Mouse (Mus musculus): ENCODE results near the gene Dennd2c.
A peak's percentile ranks its signal among the peaks of the same experiment; 100 is the strongest.
"Not testable (repeated sequence)": the region's sequence is repeated elsewhere in the genome, so short reads cannot be mapped to it uniquely, and the experiment has no call there.

The Dennd2c gene

DNA sequence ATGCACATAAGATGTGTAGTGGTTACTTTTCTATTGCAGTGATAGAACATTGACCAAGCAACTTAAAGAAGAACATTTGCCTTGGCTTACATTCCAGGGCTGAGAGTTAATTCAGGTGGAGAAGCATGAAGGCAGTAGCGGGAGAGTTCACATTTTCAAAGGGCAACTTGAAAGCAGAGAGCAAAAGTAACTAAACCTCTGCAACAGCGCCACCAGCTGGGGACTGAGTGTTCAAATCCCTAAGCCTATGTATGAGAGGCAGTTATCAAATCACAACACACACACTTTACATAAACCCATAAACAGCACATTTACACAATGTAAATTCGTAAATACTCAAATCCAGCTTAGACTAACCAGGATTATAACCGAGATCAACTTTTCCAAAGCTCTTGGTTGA lies 67.4 kb downstream of the Dennd2c start:
- peak; percentile 65 to 78 for DNase-seq (ENCODE audit: low spot score in 2 of 2)

DNA sequence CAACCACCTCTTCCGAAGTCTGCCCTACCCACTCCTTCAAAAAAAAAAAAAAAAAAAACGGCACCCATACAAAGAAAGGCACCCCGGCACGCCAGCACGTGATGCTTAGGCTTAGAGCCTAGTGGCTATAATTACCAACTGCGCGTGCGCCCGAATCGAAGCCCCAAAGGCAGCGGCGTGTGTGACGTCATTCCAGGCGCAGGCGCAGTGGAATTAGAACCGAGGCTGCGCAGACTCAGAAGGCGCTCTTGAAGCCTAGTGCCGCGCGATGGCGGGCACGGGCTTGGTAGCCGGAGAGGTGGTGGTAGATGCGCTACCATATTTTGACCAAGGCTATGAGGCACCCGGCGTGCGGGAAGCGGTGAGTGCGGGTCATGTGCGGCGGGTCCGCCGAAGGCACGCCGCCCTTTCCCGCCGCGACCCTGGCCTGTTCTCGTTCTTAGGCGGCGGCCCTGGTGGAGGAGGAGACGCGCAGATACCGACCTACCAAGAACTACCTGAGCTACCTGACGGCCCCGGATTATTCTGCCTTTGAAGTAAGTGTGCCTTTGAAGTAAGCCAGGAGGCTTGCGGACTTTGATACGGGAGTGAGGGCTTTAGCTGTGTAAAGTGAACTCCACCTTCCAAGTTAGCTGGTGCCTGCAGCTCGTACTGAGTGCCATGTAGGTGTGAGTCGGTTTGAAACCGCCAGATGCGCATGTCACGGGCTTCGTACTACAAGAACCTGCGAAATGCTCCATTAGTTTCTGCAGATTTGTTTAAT lies 69.3 kb downstream of the Dennd2c start, which contains the start of gene Bcas2:
Gene Bcas2, plus strand, starts transcription at position 151 of the 763 bp plus-strand sequence.
- DNase-seq (ENCODE audit: low spot score in 2 of 2) = peak; percentile 98 to 99

DNA sequence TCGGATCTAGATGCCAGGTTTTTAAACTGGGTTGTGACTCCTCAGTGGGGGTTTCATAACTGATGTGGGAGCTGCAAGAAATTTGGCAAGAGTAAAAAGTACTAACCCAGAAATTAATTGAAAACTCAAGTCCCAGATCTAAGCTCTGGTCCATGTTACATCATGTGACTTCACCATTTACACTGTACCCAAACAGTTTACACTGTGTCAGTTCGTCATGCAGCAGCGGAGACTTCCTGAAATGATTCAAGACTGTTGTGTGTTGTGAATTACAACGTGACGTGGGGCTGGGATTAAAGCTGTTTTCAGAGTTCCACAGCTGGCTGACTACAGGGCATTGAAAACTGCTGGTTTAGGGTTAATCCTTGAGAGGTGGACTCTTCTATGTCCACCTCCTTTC lies 70.2 kb downstream of the Dennd2c start:
- DNase-seq (ENCODE audit: low spot score in 2 of 2) = no peak

DNA sequence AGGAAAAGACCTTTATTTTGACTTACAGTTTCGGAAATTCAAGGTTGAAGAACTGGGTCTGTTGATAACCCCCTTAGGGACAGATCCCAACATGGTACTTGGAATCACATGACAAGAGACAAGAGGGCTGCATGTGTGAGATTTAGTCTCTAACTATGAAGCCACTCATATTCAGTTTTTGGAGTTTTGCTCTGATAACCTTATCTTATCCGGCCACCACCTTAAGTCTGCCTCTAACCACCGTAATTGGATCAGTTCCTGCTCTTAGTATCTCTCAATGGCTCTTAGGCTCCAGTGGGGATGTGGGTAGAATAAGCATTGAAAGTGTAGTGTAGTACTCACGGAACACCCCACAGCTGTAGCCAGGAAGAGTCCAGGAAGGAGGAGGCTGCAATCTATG lies 74.3 kb downstream of the Dennd2c start:
- DNase-seq (ENCODE audit: low spot score in 2 of 2) = no peak

DNA sequence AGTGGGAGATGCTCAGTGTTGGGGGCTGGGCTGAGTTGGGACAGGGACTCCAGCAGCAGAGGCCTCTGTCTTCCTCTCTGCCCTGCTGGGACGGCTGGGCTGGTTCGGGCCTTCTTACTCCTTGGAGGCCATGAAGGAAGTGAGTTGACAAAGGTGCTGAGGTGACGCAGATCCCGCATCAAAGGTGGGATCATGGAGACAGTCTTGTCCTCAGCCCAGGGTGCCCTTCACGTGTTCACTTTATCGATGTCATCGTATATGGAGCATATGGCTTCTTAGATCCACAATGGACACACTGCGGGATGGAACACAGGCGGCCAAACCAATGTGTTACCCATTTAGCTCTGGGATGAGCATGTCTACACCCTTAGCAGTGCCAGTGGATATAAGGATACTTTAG lies 77.1 kb downstream of the Dennd2c start:
- no peak for DNase-seq (ENCODE audit: low spot score in 2 of 2)

DNA sequence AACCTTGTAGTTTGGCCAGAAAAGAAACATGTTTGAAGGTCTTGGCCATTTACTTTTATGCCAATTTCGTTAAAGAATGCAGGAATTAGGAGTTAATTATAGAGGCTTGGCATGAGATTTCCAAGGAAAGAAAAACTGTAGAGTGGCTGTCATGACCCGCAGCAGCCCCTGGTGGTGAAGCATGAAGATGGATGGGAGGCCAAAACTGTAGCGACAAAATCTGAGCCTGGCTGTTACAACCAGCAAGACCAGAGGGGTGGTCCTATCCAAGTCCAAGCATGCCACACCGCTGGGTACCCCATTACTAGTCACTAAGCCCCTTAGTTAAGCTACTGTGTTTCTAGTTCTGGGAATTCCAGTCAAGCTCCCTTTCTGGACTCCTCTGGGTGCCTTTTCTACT lies 78.8 kb downstream of the Dennd2c start:
- no peak for DNase-seq (ENCODE audit: low spot score in 2 of 2)

DNA sequence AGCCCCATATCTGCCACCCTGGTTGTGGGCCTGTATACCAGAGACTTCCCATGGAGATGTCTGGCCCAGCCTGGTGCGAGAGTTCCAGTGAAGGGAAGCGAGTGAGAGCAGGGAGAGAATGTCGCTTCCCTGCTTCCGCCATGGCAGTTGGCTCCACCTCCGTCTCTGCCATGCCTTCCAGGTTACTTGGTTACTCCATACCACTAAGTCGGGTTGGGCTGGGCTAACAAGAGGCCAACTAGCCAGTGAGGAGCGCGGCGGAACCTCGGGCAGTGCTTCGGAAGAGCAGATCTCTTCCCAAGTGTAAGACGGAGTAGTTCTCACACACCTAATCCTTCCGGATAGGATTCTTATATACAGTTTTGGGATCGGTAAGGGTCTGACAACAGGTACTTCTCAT lies 80.4 kb downstream of the Dennd2c start:
- no peak for DNase-seq (ENCODE audit: low spot score in 2 of 2)

DNA sequence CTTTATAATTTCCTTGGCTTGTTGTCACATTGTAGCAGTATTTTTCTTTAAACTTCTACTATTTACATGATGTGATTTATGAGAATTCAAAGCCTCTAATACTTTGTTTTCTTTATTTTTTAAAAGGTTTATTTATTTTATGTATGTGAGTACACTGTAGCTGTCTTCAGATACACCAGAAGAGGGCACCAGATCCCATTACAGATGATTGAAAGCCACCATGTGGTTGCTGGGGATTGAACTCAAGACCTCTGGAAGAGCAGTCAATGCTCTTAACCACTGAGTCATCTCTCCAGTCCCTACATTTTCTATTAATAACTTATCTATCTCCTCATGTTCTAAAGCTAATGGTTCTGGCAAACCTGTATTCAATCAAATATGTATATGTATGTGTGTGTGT lies 82.1 kb downstream of the Dennd2c start:
- not testable (repeated sequence) for DNase-seq (ENCODE audit: low spot score in 2 of 2)

DNA sequence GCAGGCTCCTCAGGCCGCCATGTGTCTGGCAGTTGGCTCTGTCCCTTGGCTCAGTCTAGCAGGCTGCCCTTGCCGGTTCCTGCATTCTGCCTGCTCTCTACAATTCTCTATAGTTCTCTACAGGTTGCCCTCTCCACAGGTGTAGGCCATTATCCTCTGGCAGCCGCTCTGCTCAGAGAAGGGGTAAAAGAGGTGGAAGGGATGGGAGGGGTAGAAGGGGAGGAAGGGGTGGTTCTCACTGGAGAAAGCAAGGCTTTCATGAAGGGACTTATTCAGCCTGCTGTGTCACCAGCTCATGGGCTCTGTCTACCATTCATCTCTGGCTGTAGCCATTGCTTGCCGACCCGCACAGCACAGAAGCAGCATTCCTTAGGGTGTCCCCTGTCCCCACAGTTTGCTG lies 86.0 kb downstream of the Dennd2c start:
- DNase-seq (ENCODE audit: low spot score in 2 of 2) = no peak

DNA sequence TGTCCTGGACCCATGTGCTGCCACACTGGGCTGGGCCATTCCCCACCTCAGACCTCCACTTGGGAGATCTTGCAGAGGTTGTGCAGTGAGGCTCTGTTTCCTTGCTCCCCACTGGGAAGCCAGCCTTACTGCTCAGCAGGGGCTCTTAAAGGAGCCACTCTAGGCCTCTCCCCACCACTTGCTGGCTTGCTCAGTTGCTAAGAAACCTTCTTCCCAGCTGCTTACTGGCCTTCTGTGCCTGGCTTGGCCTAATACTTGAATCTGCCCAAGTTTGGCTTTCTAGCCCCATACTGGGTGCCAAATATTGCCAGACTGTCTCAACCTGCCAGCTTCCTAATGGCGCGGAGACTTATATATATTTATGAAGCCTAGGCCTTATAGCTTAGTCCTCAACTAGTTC lies 86.5 kb downstream of the Dennd2c start:
- DNase-seq (ENCODE audit: low spot score in 2 of 2) = no peak

DNA sequence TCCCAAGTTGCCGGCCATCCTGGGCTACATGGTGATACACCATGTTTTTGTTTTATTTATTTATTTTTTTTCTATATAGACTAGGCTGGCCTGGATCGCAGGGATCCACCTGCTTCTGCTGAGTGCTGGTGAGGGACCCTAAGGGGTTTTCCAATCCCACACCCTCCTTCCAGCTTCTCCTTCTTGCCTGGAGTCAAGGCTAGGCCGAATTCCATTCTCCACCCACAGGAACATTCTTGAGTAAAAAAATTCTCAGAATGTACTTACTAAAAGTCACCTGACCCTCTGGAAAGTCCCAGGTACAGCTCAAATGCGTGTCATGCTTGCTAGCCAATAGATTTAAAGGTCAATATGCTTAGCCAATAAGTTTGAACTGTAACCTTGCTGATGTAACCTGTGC lies 89.8 kb downstream of the Dennd2c start:
- no peak for DNase-seq (ENCODE audit: low spot score in 2 of 2)

DNA sequence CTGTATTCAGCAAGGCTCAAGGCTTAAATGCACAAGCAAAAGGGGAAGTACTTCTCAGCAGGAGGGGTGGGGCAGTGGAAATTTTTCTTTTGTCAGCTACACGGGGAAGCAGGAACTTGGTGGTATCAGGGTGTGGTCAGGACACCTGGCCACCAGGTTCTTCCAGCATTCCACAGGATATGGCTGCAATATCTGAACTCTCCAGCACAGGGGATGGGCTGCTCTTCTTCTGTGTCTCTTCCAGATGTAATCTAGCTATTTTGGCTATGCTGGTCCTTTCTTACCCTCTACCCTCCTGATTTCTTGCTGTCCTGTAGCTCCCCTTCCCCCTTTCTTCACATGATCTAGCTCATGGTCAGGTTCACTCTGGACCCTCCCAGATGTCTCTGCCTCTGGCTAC lies 90.8 kb downstream of the Dennd2c start:
- no peak for DNase-seq (ENCODE audit: low spot score in 2 of 2)

DNA sequence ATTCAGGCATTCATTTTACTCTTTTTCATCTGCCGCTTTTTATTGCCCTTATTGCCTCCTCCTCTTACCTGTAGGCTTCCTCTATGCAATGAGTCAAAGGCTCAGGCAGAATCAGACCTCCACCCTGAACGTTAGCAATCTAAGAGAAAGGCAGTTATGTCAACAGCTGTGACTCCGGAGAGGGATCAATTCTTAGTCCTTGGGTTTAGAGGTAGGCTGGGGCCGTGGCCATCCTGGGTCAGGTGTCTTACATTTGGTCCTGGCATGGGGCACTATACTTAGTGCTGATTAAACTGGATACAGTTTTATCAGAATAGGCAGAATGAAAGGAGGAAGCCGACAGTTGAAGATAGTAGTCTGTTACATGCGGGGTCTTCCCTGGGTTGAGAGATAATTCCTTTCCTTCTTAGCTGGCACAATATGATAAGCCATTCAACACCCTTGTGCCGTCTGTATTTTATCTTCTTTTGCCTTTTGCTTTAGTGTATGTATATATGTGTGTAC lies 94.0 kb downstream of the Dennd2c start:
- no peak for DNase-seq (ENCODE audit: low spot score in 2 of 2)

DNA sequence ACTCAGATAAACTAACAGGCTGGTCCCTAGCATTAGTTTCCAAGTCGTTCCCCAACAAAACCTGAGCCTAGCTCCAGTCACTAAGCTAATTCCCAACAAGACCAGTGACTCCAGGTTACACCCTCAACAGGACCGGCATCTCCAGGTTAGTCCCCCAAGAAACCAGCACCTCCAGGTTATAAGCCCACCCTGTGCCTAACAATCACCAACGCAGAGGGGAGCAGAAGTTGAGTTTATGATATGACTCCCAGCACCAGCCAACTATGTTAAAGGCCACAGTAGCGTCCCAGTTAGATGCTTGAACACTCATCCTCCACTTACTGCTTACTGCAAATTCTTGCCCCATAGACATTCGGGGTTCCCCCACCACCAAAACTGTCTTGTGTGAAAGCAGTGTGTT lies 97.0 kb downstream of the Dennd2c start:
- DNase-seq (ENCODE audit: low spot score in 2 of 2) = no peak

DNA sequence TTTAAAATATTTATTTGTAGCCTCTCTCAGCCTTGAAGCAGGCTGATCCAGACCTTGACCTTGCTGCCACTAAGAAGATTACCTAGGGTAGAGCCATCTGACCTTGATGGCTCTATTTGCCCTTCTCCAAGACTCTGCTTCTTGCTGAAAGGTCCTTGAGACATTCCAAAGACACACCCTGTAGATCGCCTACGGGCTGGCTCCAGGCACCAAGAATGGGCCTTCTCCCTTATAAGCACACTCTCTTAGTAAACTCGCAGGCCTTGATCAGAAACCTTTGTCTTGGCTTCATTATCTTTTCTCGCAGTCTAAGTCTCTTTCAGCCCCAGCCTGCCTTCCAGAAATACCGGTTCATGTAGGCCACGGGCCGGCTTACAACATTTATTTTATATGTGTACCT lies 98.7 kb downstream of the Dennd2c start:
- DNase-seq (ENCODE audit: low spot score in 2 of 2) = not testable (repeated sequence)

DNA sequence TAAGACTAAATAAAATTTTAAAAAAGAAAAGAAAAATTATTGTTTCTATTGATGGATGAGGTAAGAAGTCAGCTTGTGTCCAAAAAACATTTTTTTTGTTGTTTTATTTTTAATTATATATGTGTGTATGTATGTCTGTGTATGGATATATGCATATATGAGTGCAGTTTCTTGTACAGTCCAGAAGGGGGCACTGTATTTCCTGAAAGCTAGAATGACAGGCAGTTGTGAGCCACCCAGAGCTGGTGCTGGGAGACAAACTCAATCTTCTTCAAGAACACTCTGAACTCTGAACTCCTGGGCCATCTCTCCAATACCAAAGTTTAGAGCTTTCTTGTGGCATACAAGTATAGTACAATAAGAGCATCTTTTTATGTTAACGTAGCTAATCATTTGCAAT lies 101.2 kb downstream of the Dennd2c start:
- DNase-seq (ENCODE audit: low spot score in 2 of 2) = no peak

DNA sequence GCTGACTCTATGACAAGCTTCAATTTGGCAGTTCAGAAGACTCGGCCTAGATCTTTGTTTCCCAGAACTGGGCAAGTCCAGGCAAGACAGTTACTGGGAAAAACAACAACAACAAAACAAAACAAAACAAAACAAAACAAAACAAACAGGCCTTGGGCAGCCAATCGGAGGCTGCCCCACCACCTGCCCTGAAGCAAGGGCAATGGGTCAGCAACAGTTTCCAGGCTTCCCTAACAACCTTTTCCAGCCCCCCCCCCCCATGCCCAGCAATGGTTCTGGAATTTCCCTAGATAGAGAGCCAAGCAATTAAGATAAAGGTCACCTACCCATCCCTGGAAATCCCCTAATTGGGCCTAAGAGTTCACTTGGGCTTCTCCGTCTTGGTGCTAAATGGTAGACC lies 102.0 kb downstream of the Dennd2c start:
- no peak for DNase-seq (ENCODE audit: low spot score in 2 of 2)

DNA sequence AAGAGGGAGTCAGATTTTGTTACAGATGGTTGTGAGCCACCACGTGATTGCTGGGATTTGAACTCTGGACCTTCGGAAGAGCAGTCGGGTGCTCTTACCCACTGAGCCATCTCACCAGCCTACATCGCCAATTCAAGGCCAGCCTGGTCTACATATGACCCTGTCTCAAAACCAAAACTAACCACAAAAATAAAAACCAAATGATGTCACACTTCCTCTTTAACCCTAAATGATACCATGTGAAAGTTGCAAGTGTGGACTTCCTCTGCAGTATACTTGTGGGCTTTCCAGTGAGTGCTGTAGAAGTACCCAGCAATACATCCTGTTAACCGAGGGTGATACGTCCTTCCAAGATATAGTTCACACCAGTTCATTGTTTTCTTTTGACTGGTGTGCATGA lies 104.0 kb downstream of the Dennd2c start:
- DNase-seq (ENCODE audit: low spot score in 2 of 2) = no peak

DNA sequence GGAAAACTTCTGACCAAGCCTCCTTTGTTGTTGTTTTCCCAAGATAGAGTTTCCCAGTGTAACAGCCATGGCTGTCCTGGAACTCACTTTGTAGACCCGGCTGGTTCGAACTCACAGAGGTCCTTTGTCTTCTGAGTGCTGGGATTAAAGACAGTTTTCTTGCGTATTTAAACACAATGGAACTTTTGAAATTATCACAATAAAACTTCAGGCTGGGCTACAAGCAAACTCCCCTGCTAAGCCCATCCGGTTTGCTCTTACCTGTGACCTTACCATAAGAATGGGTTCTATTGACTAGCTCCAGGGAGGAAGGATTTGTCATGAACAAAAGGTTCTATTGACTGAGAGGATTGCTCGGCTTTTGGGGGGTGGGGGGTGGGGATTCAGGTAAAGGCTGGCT lies 105.3 kb downstream of the Dennd2c start:
- DNase-seq (ENCODE audit: low spot score in 2 of 2) = no peak

DNA sequence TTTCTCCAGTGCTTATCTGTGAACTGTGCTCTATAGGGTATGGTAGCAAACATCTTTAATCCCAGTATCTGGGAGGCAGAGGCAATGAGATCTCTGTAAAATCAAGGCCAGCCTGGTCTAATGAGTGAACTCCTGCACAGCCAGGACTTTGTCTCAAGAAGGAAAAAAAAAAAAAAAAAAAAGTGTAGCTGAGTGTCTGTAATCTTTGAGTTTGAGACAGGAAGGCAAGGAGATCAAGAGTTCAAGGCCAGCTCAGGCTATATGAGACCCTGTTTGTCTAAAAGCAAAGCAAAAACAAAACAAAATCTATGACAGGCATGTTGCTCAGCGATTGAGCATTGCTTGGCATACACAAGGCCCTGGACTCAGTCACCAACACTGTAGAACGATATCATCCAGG lies 105.8 kb downstream of the Dennd2c start:
- no peak for DNase-seq (ENCODE audit: low spot score in 2 of 2)

DNA sequence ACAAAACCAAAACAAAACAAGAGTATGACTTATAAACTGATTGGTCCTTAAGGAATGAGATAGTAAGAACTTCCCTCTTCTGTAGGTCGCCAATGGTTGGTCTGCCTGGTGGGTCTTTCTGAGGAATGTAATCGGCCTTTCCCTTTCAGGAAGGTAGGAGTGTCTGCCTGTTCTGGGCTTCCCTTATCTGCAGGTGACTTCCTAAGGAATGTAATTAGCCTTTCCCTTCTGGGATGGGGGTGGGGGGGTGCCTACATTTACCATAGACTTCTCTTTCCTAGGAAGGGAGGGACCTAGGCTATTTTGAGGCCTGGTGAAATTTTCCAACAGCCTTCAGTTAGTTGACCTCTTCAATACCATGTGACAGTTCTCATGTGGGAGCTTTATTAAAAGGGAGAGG lies 108.7 kb downstream of the Dennd2c start:
- DNase-seq (ENCODE audit: low spot score in 2 of 2) = no peak

DNA sequence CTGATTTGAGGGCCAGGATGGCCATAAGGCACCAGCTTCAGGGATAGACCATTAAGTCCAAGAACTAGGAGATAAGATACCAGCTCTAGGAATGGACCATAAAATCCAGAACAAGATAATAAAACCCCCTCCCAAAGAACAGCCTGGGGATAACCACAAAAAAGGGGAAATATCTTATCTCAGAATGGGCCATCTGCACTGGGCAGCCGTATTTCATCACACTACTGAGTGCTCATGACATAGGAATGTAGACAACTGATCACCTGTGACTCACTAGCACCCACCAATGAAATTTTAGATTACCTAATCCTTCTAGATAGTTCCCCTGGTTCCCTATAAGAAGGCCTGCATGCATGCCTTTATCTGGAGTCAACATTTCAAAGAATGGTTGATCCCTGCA lies 109.7 kb downstream of the Dennd2c start:
- DNase-seq (ENCODE audit: low spot score in 2 of 2) = no peak

DNA sequence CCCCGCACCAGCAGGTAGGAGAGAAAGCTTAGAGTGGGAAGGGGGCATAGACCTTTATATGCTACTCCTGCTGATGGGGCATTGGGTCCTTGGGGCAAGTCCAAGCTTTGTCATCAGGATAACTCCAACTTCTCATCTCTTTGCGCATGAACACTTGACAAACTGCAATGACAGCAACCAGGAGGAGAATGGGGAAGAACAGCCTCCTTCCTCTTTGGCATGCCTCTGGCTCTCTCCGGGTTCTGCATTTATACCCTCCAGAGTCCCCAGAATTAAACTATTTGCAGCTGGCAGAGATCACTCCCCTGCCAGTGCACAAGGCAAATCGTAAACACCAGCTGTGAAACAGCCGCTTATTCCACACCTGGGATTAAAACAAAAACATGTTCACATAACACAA lies 111.1 kb downstream of the Dennd2c start:
- DNase-seq (ENCODE audit: low spot score in 2 of 2) = no peak

Data from frontal cortex, postnatal 25 days (tissue).